Mouse (Mus musculus) ES-Bruce4 (cell line): Measurements from ENCODE around the gene Wnt2. TPM values are rescaled to one million over a fixed set of nuclear protein-coding genes. Genes with fewer than 3 reads are reported as not detected.

Experiments used
- H3K27ac ChIP-seq: 2 replicates; pipeline ENCODE4 v1.5.1; 2012; ENCODE audit warnings: low read length, inconsistent platforms; ENCODE audit not compliant: insufficient read depth
- H3K27me3 ChIP-seq: 2 replicates; pipeline ENCODE4 v1.6.1; 2012; ENCODE audit warnings: mild to moderate bottlenecking, low read length, inconsistent platforms; ENCODE audit not compliant: control insufficient read depth, poor library complexity, insufficient read depth, severe bottlenecking
- H3K36me3 ChIP-seq: 2 replicates; pipeline ENCODE4 v1.6.1; 2012; ENCODE audit warnings: inconsistent platforms, mild to moderate bottlenecking, low read length, moderate library complexity; ENCODE audit not compliant: control insufficient read depth, poor library complexity, insufficient read depth, severe bottlenecking
- H3K4me1 ChIP-seq: one replicate; pipeline ENCODE4 v1.8.1; 2011; ENCODE audit warnings: low read length; ENCODE audit not compliant: control insufficient read depth, insufficient read depth
- H3K4me3 ChIP-seq: 2 replicates; pipeline ENCODE4 v1.5.1; 2011; ENCODE audit warnings: low read depth, mild to moderate bottlenecking, low read length
- H3K9ac ChIP-seq: 2 replicates; pipeline ENCODE4 v1.6.1; 2012; ENCODE audit warnings: low read depth, mild to moderate bottlenecking, inconsistent platforms; ENCODE audit not compliant: poor library complexity, severe bottlenecking
- H3K9me3 ChIP-seq: replicated peaks from 2 replicates; pipeline ENCODE4 v1.6.1; 2012; ENCODE audit warnings: mild to moderate bottlenecking, low read length, inconsistent platforms; ENCODE audit not compliant: control insufficient read depth, poor library complexity, insufficient read depth, severe bottlenecking
- CTCF ChIP-seq: IDR thresholded peaks from one replicate; pipeline ENCODE4 v1.8.1; 2011; ENCODE audit warnings: low read depth, low read length
- EP300 ChIP-seq: IDR thresholded peaks from 2 replicates; pipeline ENCODE4 v1.6.1; 2011; ENCODE audit warnings: low read depth, low read length; ENCODE audit not compliant: insufficient read depth
- POLR2A ChIP-seq: IDR thresholded peaks from one replicate; pipeline ENCODE4 v1.8.1; 2011; ENCODE audit warnings: low read length; ENCODE audit not compliant: insufficient read depth
- polyA plus RNA-seq: library from polyadenylated mRNA; stranded (reverse); fragments of >200 nt; gene quantifications from 2 replicates; pipeline ENCODE4 v1.2.4, GENCODE M21; 2011; ENCODE audit warnings: low read depth; ENCODE audit not compliant: missing spikeins, insufficient read depth, insufficient read length

Gene Wnt2
- polyA plus RNA-seq, 1 experiment, result not detected

GRCm38 (mm10) chr6:17990173-17991028 lies 40.0 kb downstream of the Wnt2 start:
- no peak overlapping the region for H3K27ac ChIP-seq
- no peak overlapping the region for H3K4me3 ChIP-seq
- no peak for TF ChIP-seq CTCF
- no peak for TF ChIP-seq EP300
- TF ChIP-seq POLR2A, result no peak
- H3K9ac ChIP-seq, result no peak overlapping the region
- no peaks in the 10 kb centered on the region for H3K27me3 ChIP-seq
- no peaks in the 10 kb centered on the region for H3K36me3 ChIP-seq
- H3K9me3 ChIP-seq, result no peaks in the 10 kb centered on the region
- no peaks in the 10 kb centered on the region for H3K4me1 ChIP-seq

- H3K27ac ChIP-seq, result no peak overlapping the region
- no peaks in the 10 kb centered on the region for H3K36me3 ChIP-seq
- H3K9ac ChIP-seq, result no peak overlapping the region
- H3K27me3 ChIP-seq, result no peaks in the 10 kb centered on the region
- no peaks in the 10 kb centered on the region for H3K9me3 ChIP-seq
- H3K4me3 ChIP-seq, result no peak overlapping the region
- TF ChIP-seq POLR2A (no peak), EP300 (no peak), CTCF (no peak)
- H3K4me1 ChIP-seq, result no peaks in the 10 kb centered on the region
These were observed 51.0 kb downstream of the Wnt2 start for GRCm38 (mm10) chr6:17979361-17979760.

GRCm38 (mm10) chr6:17978881-17979280 lies 51.5 kb downstream of the Wnt2 start:
- Histone ChIP-seq H3K27ac (no peak overlapping the region), H3K9ac (no peak overlapping the region), H3K4me1 (no peaks in the 10 kb centered on the region), H3K36me3 (no peaks in the 10 kb centered on the region), H3K4me3 (no peak overlapping the region), H3K9me3 (no peaks in the 10 kb centered on the region), H3K27me3 (no peaks in the 10 kb centered on the region)
- TF ChIP-seq EP300, result no peak
- no peak for TF ChIP-seq POLR2A
- TF ChIP-seq CTCF, result no peak

GRCm38 (mm10) chr6:17978324-17978723 lies 52.1 kb downstream of the Wnt2 start:
- H3K27me3 ChIP-seq, result no peaks in the 10 kb centered on the region
- H3K4me1 ChIP-seq, result no peaks in the 10 kb centered on the region
- no peak overlapping the region for H3K27ac ChIP-seq
- no peaks in the 10 kb centered on the region for H3K36me3 ChIP-seq
- TF ChIP-seq CTCF (no peak), EP300 (no peak), POLR2A (no peak)
- H3K4me3 ChIP-seq, result no peak overlapping the region
- H3K9me3 ChIP-seq, result no peaks in the 10 kb centered on the region
- no peak overlapping the region for H3K9ac ChIP-seq

- TF ChIP-seq CTCF (no peak), POLR2A (no peak), EP300 (no peak)
- H3K27ac ChIP-seq, result 0 out of 2 replicates have a peak overlapping the region, but pooled peaks have one; percentile 36
- no peaks in the 10 kb centered on the region for H3K27me3 ChIP-seq
- no peaks in the 10 kb centered on the region for H3K9me3 ChIP-seq
- H3K9ac ChIP-seq, result no peak overlapping the region
- no peaks in the 10 kb centered on the region for H3K4me1 ChIP-seq
- H3K36me3 ChIP-seq, result no peaks in the 10 kb centered on the region
- H3K4me3 ChIP-seq, result no peak overlapping the region
These were observed 53.2 kb downstream of the Wnt2 start for GRCm38 (mm10) chr6:17977165-17977564.

GRCm38 (mm10) chr6:17974416-17974815 lies 56.0 kb downstream of the Wnt2 start:
- no peak overlapping the region for H3K4me3 ChIP-seq
- no peaks in the 10 kb centered on the region for H3K4me1 ChIP-seq
- no peaks in the 10 kb centered on the region for H3K36me3 ChIP-seq
- H3K9me3 ChIP-seq, result no peaks in the 10 kb centered on the region
- no peak overlapping the region for H3K27ac ChIP-seq
- no peak for TF ChIP-seq EP300
- no peak for TF ChIP-seq CTCF
- no peak for TF ChIP-seq POLR2A
- no peaks in the 10 kb centered on the region for H3K27me3 ChIP-seq
- H3K9ac ChIP-seq, result no peak overlapping the region
